Mouse (Mus musculus): Measurements from ENCODE around the gene BC147527. TPM values are rescaled to one million over a fixed set of nuclear protein-coding genes. Genes with fewer than 3 reads are reported as not detected.
"Not testable (repeated sequence)": the region's sequence is repeated elsewhere in the genome, so short reads cannot be mapped to it uniquely, and the experiment has no call there.

The BC147527 gene
- not detected in 2 replicates for polyA plus RNA-seq (2011; ENCODE audit: insufficient read depth, insufficient read length, low read depth, missing spikeins)

DNA sequence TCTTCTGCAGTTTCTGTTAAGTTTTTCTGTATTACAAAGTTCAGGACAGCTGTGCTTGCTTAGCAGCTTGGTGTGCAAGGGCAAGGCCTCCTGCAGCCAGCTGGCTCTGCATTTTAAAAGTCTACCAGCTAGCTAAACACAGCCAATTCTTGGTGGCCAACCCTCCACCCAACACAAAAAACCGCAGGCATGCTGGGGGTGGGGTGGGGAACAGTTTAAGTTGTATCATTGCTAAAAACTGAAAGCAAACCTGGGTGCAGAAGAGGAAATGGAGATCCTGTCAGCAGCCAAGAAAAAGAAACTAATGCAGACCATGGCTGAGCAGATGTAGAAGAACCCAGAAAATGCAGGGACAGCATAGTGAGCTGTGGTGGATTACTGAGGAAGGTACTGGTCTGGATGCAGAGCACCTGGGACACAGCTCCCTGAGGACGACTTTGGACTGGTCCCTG is at the start of gene BC147527:
BC147527 (plus strand) TSS at position 402 of the 452 bp plus-strand sequence.
- Histone ChIP-seq H3K9me3 (replicated peaks; ENCODE audit: control insufficient read depth, insufficient read depth, low read length, poor library complexity, severe bottlenecking) (no peaks in the 10 kb centered on the region), H3K4me1 (ENCODE audit: control insufficient read depth, insufficient read depth, low read length) (no peaks in the 10 kb centered on the region), H3K27ac (ENCODE audit: insufficient read depth, low read length) (no peak within 1 kb of the TSS), H3K27me3 (ENCODE audit: control insufficient read depth, insufficient read depth, low read length, poor library complexity, severe bottlenecking) (no peaks in the 10 kb centered on the region), H3K4me3 (ENCODE audit: low read depth, low read length) (no peak within 1 kb of the TSS), H3K36me3 (ENCODE audit: control insufficient read depth, insufficient read depth, low read length, poor library complexity, severe bottlenecking) (no peaks in the 10 kb centered on the region), H3K9ac (ENCODE audit: low read depth, poor library complexity, severe bottlenecking) (no peak within 1 kb of the TSS)
- no peak for TF ChIP-seq EP300 (IDR thresholded peaks at IDR 0.05; ENCODE audit: insufficient read depth, low read depth, low read length)
- TF ChIP-seq CTCF (IDR thresholded peaks at IDR 0.05; ENCODE audit: low read depth, low read length), result no peak
- TF ChIP-seq POLR2A (IDR thresholded peaks at IDR 0.05; ENCODE audit: insufficient read depth, low read length), result no peak

DNA sequence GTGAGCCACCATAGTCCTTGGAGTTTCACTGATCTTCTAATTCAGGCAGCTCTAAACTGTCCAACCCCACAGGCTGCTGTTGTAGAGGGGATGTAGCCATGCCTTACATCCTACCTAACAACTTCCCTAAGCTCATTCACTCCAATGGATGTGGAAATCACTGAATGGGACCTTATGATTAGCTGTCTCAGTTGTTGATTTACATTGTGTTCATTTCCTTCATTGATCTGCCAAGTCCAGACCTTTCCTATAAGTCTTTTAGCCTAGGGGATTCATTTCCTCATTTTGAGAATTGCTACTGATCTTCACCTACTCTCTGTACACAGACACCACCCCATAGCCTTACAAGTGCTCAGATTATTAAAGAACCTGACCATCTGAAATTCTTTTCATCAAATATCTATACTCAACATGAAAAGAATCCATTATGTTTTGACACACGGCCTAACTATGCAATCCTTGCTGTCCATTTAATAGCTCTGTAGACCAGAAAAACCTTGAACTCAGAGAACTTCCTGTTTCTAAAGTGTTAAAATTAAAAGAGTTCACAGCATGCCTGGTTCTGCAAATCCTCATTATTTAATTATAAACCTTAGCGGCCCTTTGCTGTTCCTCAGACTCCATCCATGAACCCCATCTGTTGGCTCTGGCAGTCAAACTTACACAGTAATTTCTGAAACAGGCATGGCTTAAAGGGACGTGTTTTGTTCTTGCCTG is 48.8 kb upstream of the BC147527 start:
- H3K4me3 ChIP-seq (ENCODE audit: low read depth, low read length); H3K36me3 ChIP-seq (ENCODE audit: control insufficient read depth, insufficient read depth, low read length, poor library complexity, severe bottlenecking); H3K9me3 ChIP-seq (replicated peaks; ENCODE audit: control insufficient read depth, insufficient read depth, low read length, poor library complexity, severe bottlenecking); H3K4me1 ChIP-seq (ENCODE audit: control insufficient read depth, insufficient read depth, low read length); H3K27me3 ChIP-seq (ENCODE audit: control insufficient read depth, insufficient read depth, low read length, poor library complexity, severe bottlenecking); H3K27ac ChIP-seq (ENCODE audit: insufficient read depth, low read length); H3K9ac ChIP-seq (ENCODE audit: low read depth, poor library complexity, severe bottlenecking): not testable (repeated sequence)

DNA sequence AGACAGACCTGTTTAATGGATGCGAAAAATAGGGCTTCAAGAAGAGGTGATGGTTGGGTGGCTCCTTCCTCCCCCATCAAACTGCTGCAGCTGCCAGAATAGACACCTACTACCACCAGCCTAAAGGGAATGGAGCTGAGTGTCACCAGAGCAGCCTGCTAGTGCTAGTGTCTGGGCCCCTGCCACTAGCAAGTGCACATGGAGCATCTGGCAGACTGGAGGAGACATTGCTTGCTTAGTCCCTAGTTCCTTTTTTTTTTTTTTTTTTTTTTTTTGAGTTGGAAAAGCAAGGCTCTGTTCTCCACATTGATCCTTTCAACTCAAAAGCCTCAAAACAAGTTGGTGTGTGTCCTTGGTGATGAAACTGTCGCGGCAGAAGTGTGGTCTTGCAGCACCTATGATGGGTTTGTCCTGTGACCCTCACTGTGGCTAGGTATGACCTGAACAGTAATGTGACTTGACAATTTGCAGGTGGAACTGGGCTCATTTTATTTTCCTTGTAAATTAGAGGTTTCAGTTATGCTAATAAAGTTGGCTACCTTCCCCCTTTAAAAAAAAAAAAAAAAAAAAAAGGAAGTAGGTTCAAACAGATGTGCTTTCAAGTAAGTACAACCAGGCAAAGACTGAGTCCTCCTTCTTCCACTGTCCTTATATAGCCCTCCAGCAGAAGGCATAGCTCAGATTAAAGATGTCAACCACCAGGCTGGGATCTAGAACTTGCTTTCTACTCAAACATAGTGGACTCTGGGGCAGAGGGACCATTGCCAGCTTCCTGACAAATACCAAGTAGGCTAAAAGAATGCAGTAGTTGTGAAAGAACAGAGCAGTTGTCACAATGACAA is 41.2 kb upstream of the BC147527 start:
- H3K27me3 ChIP-seq (ENCODE audit: control insufficient read depth, insufficient read depth, low read length, poor library complexity, severe bottlenecking); H3K9me3 ChIP-seq (replicated peaks; ENCODE audit: control insufficient read depth, insufficient read depth, low read length, poor library complexity, severe bottlenecking); H3K9ac ChIP-seq (ENCODE audit: low read depth, poor library complexity, severe bottlenecking); H3K27ac ChIP-seq (ENCODE audit: insufficient read depth, low read length); H3K4me1 ChIP-seq (ENCODE audit: control insufficient read depth, insufficient read depth, low read length); H3K4me3 ChIP-seq (ENCODE audit: low read depth, low read length); H3K36me3 ChIP-seq (ENCODE audit: control insufficient read depth, insufficient read depth, low read length, poor library complexity, severe bottlenecking): not testable (repeated sequence)

DNA sequence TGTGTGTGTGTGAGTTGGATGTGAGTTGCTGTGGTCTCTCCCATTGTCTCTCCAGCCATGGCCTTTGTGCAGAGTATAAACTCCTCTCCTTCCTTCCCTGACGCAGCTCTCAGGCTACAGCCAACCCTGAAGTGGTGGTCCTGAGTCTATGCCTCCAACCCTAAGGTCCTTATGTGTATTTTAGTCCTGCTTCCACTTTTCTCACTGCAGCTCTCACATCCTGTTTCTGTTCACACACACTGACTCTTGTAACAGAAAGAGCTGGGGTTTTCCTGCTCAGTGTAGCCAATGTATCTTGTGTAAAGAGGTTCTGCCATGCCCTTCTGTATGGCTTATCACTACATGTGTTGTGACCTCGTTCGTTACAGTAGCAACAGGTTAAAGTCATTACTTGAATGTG is 40.5 kb upstream of the BC147527 start:
- H3K36me3 ChIP-seq (ENCODE audit: control insufficient read depth, insufficient read depth, low read length, poor library complexity, severe bottlenecking); H3K9ac ChIP-seq (ENCODE audit: low read depth, poor library complexity, severe bottlenecking); H3K9me3 ChIP-seq (replicated peaks; ENCODE audit: control insufficient read depth, insufficient read depth, low read length, poor library complexity, severe bottlenecking); H3K27ac ChIP-seq (ENCODE audit: insufficient read depth, low read length); H3K4me3 ChIP-seq (ENCODE audit: low read depth, low read length); H3K27me3 ChIP-seq (ENCODE audit: control insufficient read depth, insufficient read depth, low read length, poor library complexity, severe bottlenecking); H3K4me1 ChIP-seq (ENCODE audit: control insufficient read depth, insufficient read depth, low read length): not testable (repeated sequence)

DNA sequence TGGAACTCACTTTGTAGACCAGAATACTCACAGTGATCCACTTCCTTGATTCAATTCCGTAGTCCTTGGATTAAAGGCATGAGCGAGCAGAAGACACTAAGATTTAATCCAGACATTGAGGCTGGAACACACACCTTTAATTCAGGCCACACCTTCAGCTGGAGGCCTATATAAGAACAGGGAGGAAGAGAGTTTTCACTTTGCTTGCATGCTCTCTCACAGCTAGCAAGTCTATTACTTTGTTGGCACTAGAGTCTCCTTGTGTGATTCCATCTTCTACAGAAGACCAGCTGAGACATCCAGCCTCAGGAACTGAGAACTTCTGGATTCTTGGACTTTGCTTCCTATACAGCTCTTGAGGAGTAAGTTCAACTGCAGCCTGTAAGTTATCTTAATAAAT is 37.3 kb upstream of the BC147527 start, which contains the start of gene AF067061:
AF067061 (plus strand) TSS at position 245 of the 400 bp plus-strand sequence.
- not testable (repeated sequence) for H3K4me1 ChIP-seq (ENCODE audit: control insufficient read depth, insufficient read depth, low read length); H3K4me3 ChIP-seq (ENCODE audit: low read depth, low read length); H3K27me3 ChIP-seq (ENCODE audit: control insufficient read depth, insufficient read depth, low read length, poor library complexity, severe bottlenecking); H3K9ac ChIP-seq (ENCODE audit: low read depth, poor library complexity, severe bottlenecking); H3K36me3 ChIP-seq (ENCODE audit: control insufficient read depth, insufficient read depth, low read length, poor library complexity, severe bottlenecking); H3K9me3 ChIP-seq (replicated peaks; ENCODE audit: control insufficient read depth, insufficient read depth, low read length, poor library complexity, severe bottlenecking); H3K27ac ChIP-seq (ENCODE audit: insufficient read depth, low read length)

DNA sequence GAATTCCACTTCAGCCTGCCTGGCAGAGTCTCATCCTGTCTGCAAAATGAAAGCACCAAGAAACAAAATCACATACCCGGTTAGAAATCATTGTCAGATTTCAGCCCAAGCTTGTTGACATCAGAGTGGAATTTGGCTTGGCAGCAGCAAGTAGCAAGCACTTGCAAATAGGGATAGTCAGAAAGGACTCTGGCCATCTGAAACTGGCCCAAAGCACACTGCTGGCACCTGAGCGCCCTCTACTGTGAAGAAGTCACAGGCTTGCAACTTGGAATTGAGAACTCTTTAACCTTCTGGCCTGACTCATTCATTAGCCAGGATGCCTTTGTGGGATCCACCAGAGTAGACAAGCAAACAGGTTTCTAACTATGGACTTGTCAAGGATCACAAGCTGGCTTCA is 22.4 kb upstream of the BC147527 start:
- H3K27me3 ChIP-seq (ENCODE audit: control insufficient read depth, insufficient read depth, low read length, poor library complexity, severe bottlenecking); H3K4me1 ChIP-seq (ENCODE audit: control insufficient read depth, insufficient read depth, low read length); H3K9me3 ChIP-seq (replicated peaks; ENCODE audit: control insufficient read depth, insufficient read depth, low read length, poor library complexity, severe bottlenecking); H3K27ac ChIP-seq (ENCODE audit: insufficient read depth, low read length); H3K36me3 ChIP-seq (ENCODE audit: control insufficient read depth, insufficient read depth, low read length, poor library complexity, severe bottlenecking); H3K9ac ChIP-seq (ENCODE audit: low read depth, poor library complexity, severe bottlenecking); H3K4me3 ChIP-seq (ENCODE audit: low read depth, low read length): not testable (repeated sequence)
